Mouse (Mus musculus) intestine, embryonic 16.5 days (tissue): Measurements from ENCODE around the gene Ereg. TPM values are rescaled to one million over a fixed set of nuclear protein-coding genes. Genes with fewer than 3 reads are reported as not detected.

Experiments used
- ATAC-seq: fragments of 200-750 bp; cut with Nextera tagmentation; 2 replicates; pipeline ENCODE4 v1.8.0; 2017; ENCODE audit warnings: moderate TSS enrichment, moderate library complexity
- H3K27ac ChIP-seq: fragments of 300-500 bp; sonication (generic); 2 replicates; pipeline ENCODE4 v1.5.1; 2014; ENCODE audit warnings: mild to moderate bottlenecking, low read length
- H3K27me3 ChIP-seq: fragments of 300-500 bp; sonication (generic); replicated peaks from 2 replicates; pipeline ENCODE4 v1.6.1; 2014; ENCODE audit warnings: low read length, control low read depth, mixed read lengths; ENCODE audit not compliant: control insufficient read depth, insufficient read depth
- H3K36me3 ChIP-seq: fragments of 300-500 bp; sonication (generic); 2 replicates; pipeline ENCODE4 v1.6.1; 2014; ENCODE audit warnings: low read length, control low read depth; ENCODE audit not compliant: control insufficient read depth, insufficient read depth
- H3K4me1 ChIP-seq: fragments of 300-500 bp; sonication (generic); 2 replicates; pipeline ENCODE4 v1.6.1; 2014; ENCODE audit warnings: low read length, control low read depth, mixed read lengths; ENCODE audit not compliant: control insufficient read depth, insufficient read depth
- H3K4me2 ChIP-seq: fragments of 300-500 bp; sonication (generic); 2 replicates; pipeline ENCODE4 v1.6.1; 2014; ENCODE audit warnings: low read depth, low read length, control low read depth
- H3K4me3 ChIP-seq: fragments of 300-500 bp; sonication (generic); 2 replicates; pipeline ENCODE4 v1.5.1; 2014; ENCODE audit warnings: mild to moderate bottlenecking, low read length
- H3K9ac ChIP-seq: fragments of 300-500 bp; sonication (generic); 2 replicates; pipeline ENCODE4 v1.6.1; 2014; ENCODE audit warnings: low read depth, low read length
- H3K9me3 ChIP-seq: fragments of 300-500 bp; sonication (generic); 2 replicates; pipeline ENCODE4 v1.6.1; 2016; ENCODE audit warnings: low read length, control low read depth; ENCODE audit not compliant: control insufficient read depth
- WGBS: fragments of 180-500 bp; shearing (Covaris S2); extraction: QIAGEN DNeasy Blood & Tissue Kit; methylation state at CpG from one replicate; pipeline ENCODE4 v1.1.7; 2014; 5-methylcytosine and 5-hydroxymethylcytosine counted together
- polyA plus RNA-seq: library from polyadenylated mRNA; unstranded; fragments of >200 nt; fragmentation: Nextera tagmentation; extraction: Ambion mirVana; gene quantifications from 2 replicates; pipeline ENCODE4 v1.2.1, GENCODE M21; 2015

Ereg gene
- polyA plus RNA-seq, 1 experiment from 2014 or later = 1.3 TPM

GRCm38 (mm10) chr5:91048397-91048796 is 26.0 kb upstream of the Ereg start:
- WGBS = 63% methylated on average over 8 of the region's 8 CpGs
- Histone ChIP-seq H3K27me3 (no peaks in the 10 kb centered on the region), H3K4me2 (no peak overlapping the region), H3K9me3 (no peaks in the 10 kb centered on the region), H3K4me1 (no peaks in the 10 kb centered on the region), H3K36me3 (no peaks in the 10 kb centered on the region), H3K4me3 (no peak overlapping the region), H3K27ac (no peak overlapping the region), H3K9ac (no peak overlapping the region)
- peak; percentile 81 for ATAC-seq

DNA sequence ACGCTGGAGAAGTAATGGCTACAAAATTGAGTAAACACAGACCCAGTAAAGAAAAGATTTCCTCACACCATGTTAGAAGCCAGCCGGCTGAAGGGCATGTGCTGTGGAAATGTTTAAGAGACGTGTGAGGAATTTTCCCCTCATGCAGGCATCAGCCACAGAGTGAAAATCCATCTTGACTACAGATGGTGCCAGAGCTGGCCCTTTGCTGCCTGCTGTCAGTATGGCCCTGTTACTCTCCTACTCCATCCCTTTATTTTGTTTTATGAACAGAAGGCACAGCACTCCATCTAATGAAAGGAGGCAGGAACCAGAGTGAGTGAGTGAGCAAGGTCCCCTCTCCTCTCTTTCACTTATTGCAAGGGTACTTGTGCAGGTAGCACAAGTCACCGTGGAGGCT is 2.1 kb upstream of the Ereg start:
- Histone ChIP-seq H3K4me1 (peaks cover 15% of the 10 kb centered on the region), H3K27ac (no peak overlapping the region), H3K4me2 (no peak overlapping the region), H3K9me3 (no peaks in the 10 kb centered on the region), H3K36me3 (no peaks in the 10 kb centered on the region), H3K9ac (no peak overlapping the region), H3K27me3 (no peaks in the 10 kb centered on the region), H3K4me3 (no peak overlapping the region)
- 59% methylated on average over 4 of the region's 4 CpGs for WGBS
- ATAC-seq = no peak

DNA sequence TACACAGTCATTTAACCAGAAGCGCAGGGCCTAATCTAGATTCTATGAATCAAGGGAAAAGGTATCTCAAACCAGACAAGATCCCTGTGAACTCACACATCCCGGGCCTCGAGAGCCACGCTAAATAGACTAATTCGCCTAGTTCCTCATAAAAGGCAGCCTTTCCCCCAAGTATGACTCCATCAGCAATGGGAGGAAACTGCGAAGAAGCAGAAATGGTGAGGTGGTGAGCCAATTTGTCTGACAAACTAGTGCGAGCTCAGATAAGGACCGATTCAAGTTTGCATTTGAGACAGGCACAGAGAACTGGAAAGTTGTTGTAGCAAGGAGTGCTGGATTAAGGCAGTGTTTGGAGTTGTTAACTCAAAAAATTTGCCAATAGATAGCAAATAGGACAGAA is 796 bp upstream of the Ereg start:
- Histone ChIP-seq H3K4me3 (peak overlapping the region; percentile 45), H3K9ac (0 out of 2 replicates have a peak overlapping the region, but pooled peaks have one; percentile 19), H3K36me3 (no peaks in the 10 kb centered on the region), H3K4me1 (peaks cover 15% of the 10 kb centered on the region), H3K9me3 (no peaks in the 10 kb centered on the region), H3K27me3 (no peaks in the 10 kb centered on the region), H3K4me2 (peak overlapping the region; percentile 59; the same call in 1 of the 2 replicates), H3K27ac (no peak overlapping the region)
- 78% methylated on average over 8 of the region's 8 CpGs for WGBS
- ATAC-seq = no peak

- ATAC-seq = peak; percentile 17
- 36% methylated on average over 8 of the region's 8 CpGs for WGBS
- Histone ChIP-seq H3K9ac (peak overlapping the region; percentile 66), H3K4me3 (peak overlapping the region; percentile 45), H3K9me3 (no peaks in the 10 kb centered on the region), H3K27ac (0 out of 2 replicates have a peak overlapping the region, but pooled peaks have one; percentile 43), H3K36me3 (no peaks in the 10 kb centered on the region), H3K4me1 (peaks cover 15% of the 10 kb centered on the region), H3K27me3 (no peaks in the 10 kb centered on the region), H3K4me2 (peak overlapping the region; percentile 59)
Measured at GRCm38 (mm10) chr5:91074026-91074425, 396 bp upstream of the Ereg start.

GRCm38 (mm10) chr5:91075021-91075420 is 599 bp downstream of the Ereg start:
- WGBS = 47% methylated on average over 1 of the region's 1 CpGs
- H3K9me3 ChIP-seq = no peaks in the 10 kb centered on the region
- no peaks in the 10 kb centered on the region for H3K27me3 ChIP-seq
- H3K4me2 ChIP-seq = peak overlapping the region; percentile 59
- H3K4me1 ChIP-seq = peaks cover 15% of the 10 kb centered on the region
- peak overlapping the region; percentile 45 for H3K4me3 ChIP-seq
- peak overlapping the region; percentile 50; the same call in 1 of the 2 replicates for H3K27ac ChIP-seq
- ATAC-seq = peak; percentile 94
- H3K36me3 ChIP-seq = no peaks in the 10 kb centered on the region
- no peak overlapping the region for H3K9ac ChIP-seq

GRCm38 (mm10) chr5:91083016-91083415 is 8.6 kb downstream of the Ereg start:
- H3K9ac ChIP-seq = no peak overlapping the region
- H3K4me2 ChIP-seq = no peak overlapping the region
- no peaks in the 10 kb centered on the region for H3K4me1 ChIP-seq
- WGBS = 81% methylated on average over 5 of the region's 5 CpGs
- no peaks in the 10 kb centered on the region for H3K27me3 ChIP-seq
- H3K9me3 ChIP-seq = no peaks in the 10 kb centered on the region
- H3K27ac ChIP-seq = no peak overlapping the region
- ATAC-seq = no peak
- no peaks in the 10 kb centered on the region for H3K36me3 ChIP-seq
- H3K4me3 ChIP-seq = no peak overlapping the region

DNA sequence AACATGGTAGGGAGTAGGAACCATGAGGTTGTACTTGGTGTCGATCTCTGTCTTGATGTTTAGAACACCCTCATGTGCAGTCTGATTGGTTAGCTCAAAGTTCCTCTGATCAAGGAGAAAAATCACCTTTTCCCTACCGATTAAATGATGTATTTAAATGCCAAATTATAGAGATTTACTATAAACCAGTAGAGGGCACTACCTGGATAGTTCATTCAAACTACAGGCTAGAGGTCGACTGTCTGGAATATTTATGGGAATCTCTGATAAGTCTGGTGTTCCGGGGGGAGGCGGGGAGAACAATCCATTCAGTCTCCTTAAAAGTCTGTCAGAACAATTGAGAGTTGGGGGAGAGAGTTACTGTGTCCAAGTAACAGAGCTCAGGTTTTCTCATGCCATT is 10.9 kb downstream of the Ereg start:
- Histone ChIP-seq H3K36me3 (no peaks in the 10 kb centered on the region), H3K27me3 (no peaks in the 10 kb centered on the region), H3K9me3 (no peaks in the 10 kb centered on the region), H3K4me3 (no peak overlapping the region), H3K9ac (no peak overlapping the region), H3K4me1 (no peaks in the 10 kb centered on the region), H3K27ac (no peak overlapping the region), H3K4me2 (no peak overlapping the region)
- ATAC-seq = no peak
- 65% methylated on average over 5 of the region's 5 CpGs for WGBS

DNA sequence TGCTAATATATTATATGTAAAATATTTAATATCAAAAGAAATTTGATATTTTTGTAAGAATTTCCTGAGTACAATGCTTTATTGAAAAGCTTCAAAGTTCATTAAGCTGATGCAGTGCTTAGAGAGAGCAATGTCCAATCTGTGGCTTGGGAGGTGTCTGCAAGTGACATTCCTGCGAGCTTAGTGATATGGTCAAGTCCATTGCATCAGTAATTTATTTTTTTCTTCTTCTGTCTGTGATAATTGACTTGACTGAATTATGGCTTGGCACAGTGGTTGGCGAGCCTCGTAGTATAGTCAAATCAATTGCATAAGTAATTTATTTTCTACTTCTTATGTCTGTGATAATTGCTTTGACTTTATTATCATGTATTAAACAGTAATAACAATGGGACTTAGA is 15.9 kb downstream of the Ereg start:
- Histone ChIP-seq H3K4me2 (no peak overlapping the region), H3K4me1 (no peaks in the 10 kb centered on the region), H3K9me3 (no peaks in the 10 kb centered on the region), H3K4me3 (no peak overlapping the region), H3K27ac (no peak overlapping the region), H3K9ac (no peak overlapping the region), H3K36me3 (no peaks in the 10 kb centered on the region), H3K27me3 (no peaks in the 10 kb centered on the region)
- ATAC-seq = peak; percentile 67; the same call in 1 of the 2 replicates
- 59% methylated on average over 3 of the region's 3 CpGs for WGBS

GRCm38 (mm10) chr5:91097911-91098614 is 23.6 kb downstream of the Ereg start:
- ATAC-seq = peak; percentile 98
- H3K4me3 ChIP-seq = no peak overlapping the region
- no peaks in the 10 kb centered on the region for H3K9me3 ChIP-seq
- H3K27me3 ChIP-seq = no peaks in the 10 kb centered on the region
- H3K4me2 ChIP-seq = peak overlapping the region; percentile 12; the same call in 1 of the 2 replicates
- 0 out of 2 replicates have a peak, but pooled peaks cover 2% of the 10 kb centered on the region for H3K4me1 ChIP-seq
- WGBS = 70% methylated on average over 10 of the region's 10 CpGs
- H3K36me3 ChIP-seq = no peaks in the 10 kb centered on the region
- peak overlapping the region; percentile 45; the same call in 1 of the 2 replicates for H3K27ac ChIP-seq
- H3K9ac ChIP-seq = no peak overlapping the region
